Mouse (Mus musculus) heart, postnatal 14 days (tissue): ENCODE measurements around the gene Fyttd1. TPM values are rescaled to one million over a fixed set of nuclear protein-coding genes. Genes with fewer than 3 reads are reported as not detected.
"Not testable (repeated sequence)": the region's sequence is repeated elsewhere in the genome, so short reads cannot be mapped to it uniquely, and the experiment has no call there.

ENCODE experiments used
- DNase-seq, 2 experiments: peaks; one replicate each; pipeline ENCODE4 v3.0.0; 2021 to 2022
- intact Hi-C: fragments of 180-260 bp; cut with DNase I; formaldehyde crosslinking; loops from one replicate; pipeline ENCODE4 v1.15.1; 2025
- total RNA-seq, 2 experiments: library from RNA; stranded (reverse); gene quantifications; 2 replicates each; pipeline ENCODE4 v1.2.3; 2021

Fyttd1 gene
- total RNA-seq, 2 experiments from 2014 or later = 99.2 to 105 TPM

DNA sequence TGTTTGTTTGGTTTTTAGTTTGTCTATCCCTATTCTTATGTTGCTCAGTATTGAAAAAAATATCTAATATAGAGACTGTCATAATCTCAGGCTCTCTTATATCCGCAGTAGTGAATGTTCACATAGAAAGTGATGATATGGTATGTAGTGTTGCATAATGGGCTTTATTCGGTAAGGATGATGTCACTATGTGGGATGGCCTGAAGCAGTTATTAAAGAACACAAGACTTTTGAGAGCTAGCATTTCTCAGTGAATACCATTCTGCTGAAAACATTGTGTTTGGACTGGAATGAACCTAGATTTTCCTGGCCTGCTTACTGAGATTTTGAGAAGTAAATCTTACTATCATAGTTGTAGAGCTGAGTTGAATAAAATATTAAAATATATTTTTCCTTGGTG, 60.1 kb downstream of the Fyttd1 start:
- intact Hi-C loops = no loop called here
- no peak for DNase-seq

DNA sequence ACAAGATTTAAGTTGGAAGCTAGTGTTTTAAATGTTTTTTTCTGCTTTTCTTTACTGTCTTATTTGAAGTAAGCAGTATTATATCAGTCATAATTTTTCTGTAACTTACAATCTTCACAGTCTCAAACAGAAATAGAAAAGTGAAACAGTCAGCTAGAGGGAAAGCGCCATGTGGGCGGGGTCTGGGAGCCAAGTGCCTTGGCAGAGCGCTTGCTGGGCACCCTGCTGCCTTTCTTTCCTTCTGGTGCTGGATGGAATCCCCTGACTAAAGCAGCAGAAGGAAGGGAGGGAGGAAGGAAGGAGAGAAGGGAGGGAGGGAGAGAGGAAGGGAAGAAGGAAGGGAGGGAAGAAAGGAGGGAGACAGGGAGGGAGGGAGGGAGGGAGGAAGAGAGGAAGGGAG, 62.0 kb downstream of the Fyttd1 start:
- intact Hi-C loops = not testable (repeated sequence)
- peak; percentile 34 to 48 for DNase-seq

DNA sequence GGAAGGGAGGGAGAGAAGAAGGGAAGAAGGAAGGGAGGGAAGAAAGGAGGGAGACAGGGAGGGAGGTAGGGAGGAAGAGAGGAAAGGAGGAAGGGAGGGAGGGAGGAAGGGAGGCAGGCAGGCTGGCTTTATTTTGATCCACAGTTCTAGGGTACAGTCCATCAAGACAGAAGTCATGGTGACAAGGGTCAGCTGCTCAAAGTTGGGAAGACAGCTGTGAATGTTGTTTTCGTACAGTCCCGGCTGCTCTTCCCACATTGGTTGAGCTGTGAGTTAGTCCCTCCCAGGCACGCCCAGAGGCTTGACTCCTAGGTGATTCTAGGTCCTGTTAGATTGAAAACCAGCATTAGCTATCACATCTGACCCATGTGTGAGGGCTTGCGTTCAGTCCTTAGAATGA, 62.4 kb downstream of the Fyttd1 start:
- intact Hi-C loops = not testable (repeated sequence)
- peak in 1 of 2 experiments; percentile 14 for DNase-seq

DNA sequence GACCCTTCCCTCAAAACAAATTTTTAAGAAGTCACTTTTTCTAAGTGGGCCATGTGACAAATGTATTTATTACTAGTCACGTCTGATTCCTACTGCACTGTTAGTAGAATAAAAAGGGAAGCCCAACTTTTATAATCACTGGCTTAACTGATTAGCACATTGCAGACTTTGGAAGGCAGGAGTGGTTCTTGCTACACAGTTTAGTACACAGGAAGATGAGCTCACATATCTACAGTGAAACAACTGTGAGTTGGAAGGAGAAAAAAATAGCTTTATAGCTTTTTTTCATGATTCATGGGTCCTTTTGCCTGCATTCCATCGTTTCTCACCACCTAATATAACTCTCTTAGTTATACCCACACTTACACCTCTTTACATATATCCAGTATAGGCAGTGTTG, 63.9 kb downstream of the Fyttd1 start:
- intact Hi-C loops, DNase-seq: not testable (repeated sequence)

DNA sequence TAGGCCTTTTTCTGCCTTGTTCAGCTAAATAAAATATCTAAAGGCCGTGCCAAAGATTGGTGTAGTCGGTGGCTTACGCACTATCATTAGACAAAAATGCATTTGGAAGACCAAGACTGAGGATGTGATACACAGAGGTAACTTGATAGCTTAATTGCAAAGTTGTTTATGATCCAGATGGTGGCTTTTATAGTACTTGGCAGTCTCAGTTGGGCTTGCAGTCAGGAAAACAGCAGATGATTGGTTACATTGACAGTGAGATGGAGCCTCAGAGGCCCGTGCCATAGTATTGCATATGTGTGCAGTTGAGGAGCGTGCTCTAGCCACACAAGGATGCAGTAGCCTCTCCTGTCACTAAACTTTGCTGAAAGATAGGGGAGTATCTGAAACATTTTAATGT, 65.4 kb downstream of the Fyttd1 start:
- no peak for DNase-seq
- intact Hi-C loops = no loop called here

DNA sequence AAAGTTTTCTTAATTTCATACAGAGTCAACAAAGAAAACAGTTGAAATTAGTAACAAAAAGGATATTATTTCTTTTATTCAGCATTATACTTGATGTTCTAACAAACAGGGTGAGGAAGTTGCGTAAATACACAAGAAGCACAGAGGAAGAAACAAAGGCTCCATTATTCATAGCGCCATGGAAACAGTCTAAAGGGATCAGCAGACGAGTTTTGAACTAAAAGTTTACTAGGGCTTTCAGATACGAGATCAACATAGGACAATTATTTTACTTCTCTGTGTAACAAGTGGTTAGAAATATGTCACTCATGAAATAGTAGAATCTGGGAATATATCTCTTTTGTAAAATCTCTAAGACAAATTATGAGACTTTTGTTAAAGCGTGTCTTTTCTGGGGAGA, 68.1 kb downstream of the Fyttd1 start:
- intact Hi-C loops = no loop called here
- no peak for DNase-seq

DNA sequence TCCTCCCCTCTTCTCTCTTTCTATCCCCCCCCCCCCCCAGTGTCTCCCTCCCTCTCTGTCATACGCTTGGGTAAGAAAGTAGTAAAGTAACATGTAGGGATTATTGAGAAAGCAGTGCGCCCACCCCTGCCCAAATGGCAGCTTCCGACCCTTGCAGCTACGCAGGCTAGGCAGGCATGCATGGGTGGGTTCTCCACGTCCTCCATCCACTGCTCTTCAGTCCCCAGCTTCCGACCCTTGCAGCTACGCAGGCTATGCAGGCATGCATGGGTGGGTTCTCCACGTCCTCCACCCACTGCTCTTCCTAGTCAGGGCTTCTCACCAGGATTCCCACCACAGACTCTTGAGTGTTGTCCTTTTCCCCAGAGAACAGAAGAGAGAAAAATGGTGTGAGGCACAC, 70.7 kb downstream of the Fyttd1 start:
- DNase-seq = no peak
- intact Hi-C loops = no loop called here

DNA sequence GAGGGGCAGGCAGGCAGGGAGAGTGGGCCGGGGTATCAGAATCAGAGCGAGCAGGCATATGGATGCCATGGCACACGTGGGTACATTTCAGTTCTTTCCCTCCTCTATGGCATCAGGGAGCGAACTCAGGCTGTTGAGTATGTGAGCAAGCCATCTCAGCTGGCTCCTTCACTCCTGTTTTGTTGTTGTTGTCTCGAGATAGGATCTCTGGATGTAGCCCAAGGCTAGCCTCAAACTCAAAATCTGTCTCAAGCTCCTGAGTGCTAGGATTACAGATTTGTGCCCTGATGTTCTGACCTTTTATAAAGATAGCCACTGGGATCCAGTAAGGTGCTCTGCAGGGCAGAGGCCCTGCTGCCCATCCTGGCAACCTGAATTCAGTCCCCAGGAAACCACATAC, 71.4 kb downstream of the Fyttd1 start:
- no peak for DNase-seq
- intact Hi-C loops = no loop called here

DNA sequence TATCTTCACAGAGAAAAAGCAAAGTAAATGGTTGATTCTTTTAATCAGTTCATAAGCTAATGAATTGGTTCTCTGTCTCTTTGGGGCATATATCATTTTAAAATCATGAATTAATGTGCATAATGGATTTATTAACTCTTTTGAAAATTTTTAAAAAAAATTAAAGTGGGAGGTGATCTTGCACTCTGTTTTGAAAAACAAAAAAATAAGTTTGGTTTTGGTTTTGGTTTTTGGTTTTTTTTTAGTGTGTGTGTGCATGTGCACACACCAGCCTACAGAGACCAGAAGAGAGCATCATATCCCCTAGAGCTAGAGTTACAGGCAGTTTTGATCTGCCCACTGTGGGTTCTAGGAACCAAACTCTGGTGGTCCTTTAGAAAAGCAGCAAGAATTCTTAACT, 72.0 kb downstream of the Fyttd1 start:
- intact Hi-C loops = no loop called here
- DNase-seq = no peak

DNA sequence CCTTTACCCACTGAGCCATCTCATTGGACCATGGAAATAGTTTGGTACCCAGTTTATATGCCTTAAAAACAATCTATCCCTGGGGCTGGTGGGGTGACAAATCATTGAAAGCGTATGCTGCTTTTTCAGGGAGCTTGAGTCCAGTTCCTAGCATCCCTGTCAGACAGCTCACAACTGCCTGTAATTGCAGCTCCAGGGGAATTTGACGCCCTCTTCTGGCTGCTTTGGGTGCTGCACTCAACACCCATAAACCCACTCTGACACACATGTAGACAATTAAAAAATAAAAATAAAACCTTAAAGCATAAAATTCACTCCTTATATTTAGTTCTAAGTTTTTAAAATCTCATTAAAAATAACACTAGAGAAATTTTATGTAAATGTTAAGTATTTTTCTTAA, 73.8 kb downstream of the Fyttd1 start:
- DNase-seq = no peak
- intact Hi-C loops = no loop called here

DNA sequence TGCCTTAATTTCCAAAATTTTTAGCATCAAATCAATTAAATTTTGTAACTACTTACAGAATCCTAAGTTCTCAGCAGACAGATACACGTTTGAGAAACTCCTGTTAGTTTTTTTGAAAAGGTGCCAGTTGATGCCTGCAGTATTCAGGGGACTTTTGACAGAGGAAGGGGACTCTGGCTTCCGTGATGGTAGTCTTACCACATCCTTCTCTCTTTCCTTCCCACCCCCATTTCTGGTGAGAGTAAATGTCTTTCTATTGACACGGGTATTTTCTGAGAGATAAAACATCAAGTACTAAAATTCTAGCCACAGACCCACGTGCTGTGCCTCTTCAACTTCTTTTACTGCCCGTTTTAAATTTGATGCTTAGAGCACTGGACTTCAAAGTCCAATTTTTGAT, 76.5 kb downstream of the Fyttd1 start:
- no peak for DNase-seq
- intact Hi-C loops = no loop called here

DNA sequence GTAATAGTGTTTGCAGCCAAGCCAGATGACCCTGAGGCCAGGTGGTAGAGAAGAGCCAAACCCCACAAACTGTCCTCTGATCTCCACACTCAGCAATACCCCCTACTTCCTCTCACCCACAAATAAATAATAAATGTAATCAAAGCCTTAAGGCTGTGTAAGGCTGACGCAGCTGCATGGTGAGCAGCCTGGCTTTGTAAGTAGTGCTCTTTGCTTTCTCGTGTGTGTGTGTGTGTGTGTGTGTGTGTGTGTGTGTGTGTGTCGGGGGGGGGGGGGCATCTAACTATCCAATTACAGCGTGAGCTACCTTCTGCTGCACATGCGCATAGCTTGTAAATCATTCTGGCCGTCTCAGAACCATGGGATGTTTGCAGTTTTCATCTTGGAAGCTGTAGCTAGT, 77.0 kb downstream of the Fyttd1 start:
- DNase-seq = no peak
- intact Hi-C loops = no loop called here

DNA sequence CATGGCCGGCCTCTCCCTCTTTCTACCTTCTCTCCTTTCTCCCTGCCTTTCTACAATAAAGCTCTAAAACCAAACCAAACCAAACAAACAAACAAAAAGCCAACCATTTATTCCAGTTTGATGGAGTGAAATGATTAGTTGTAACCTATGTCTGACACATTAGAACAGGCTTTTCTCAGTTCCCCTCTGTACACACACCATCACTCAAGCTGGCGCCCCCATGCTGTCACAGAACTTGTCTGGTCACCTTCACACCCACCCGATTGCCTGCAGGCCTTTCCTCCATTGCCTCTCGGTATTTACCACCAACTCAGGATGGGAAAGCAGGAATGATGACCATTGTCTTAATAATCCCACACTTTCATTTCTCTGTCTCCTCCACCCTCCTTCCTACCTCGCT, 79.6 kb downstream of the Fyttd1 start:
- intact Hi-C loops = no loop called here
- no peak for DNase-seq

Other genes with a start within 250 kb of the Fyttd1 start
- 10 to 100 TPM; 24.1 to 26.7 TPM for gene Tnk2, start 233.6 kb upstream of the Fyttd1 start, total RNA-seq
- gene Muc4, start 141.6 kb upstream of the Fyttd1 start, total RNA-seq = under 1 TPM; 0.07 to 0.65 TPM
- under 1 TPM; 0.15 to 0.26 TPM for gene Muc20, start 80.1 kb upstream of the Fyttd1 start, total RNA-seq
- gene Smbd1, start 67.0 kb upstream of the Fyttd1 start, total RNA-seq = not detected
- 10 to 100 TPM; 31.6 to 32.1 TPM for gene Rubcn, start 266 bp downstream of the Fyttd1 start, total RNA-seq
- gene Lrch3, start 36.6 kb downstream of the Fyttd1 start, total RNA-seq = 10 to 100 TPM; 28.2 to 29.2 TPM
- gene Iqcg, start 178.7 kb downstream of the Fyttd1 start, total RNA-seq = under 1 TPM; 0.60 to 0.73 TPM
- 100 to 1,000 TPM; 297 to 302 TPM for gene Rpl35a, start 179.0 kb downstream of the Fyttd1 start, total RNA-seq
- 1 to 10 TPM; 1.9 to 5.0 TPM for gene Lmln, start 185.0 kb downstream of the Fyttd1 start, total RNA-seq